Mouse (Mus musculus) olfactory bulb, adult 2 months (tissue): ENCODE results near the gene Rnf115.

Source experiments
- CTCF ChIP-seq: fragments of 200-500 bp; IDR thresholded peaks from 2 replicates; pipeline ENCODE4 v1.5.1; 2012; ENCODE audit warnings: low read depth, mild to moderate bottlenecking, low read length, moderate library complexity; ENCODE audit not compliant: insufficient read depth
- POLR2A ChIP-seq: fragments of 200-500 bp; IDR thresholded peaks from 2 replicates; pipeline ENCODE4 v1.6.1; 2012; ENCODE audit warnings: mild to moderate bottlenecking, low read depth, low read length, moderate library complexity; ENCODE audit not compliant: insufficient read depth

DNA sequence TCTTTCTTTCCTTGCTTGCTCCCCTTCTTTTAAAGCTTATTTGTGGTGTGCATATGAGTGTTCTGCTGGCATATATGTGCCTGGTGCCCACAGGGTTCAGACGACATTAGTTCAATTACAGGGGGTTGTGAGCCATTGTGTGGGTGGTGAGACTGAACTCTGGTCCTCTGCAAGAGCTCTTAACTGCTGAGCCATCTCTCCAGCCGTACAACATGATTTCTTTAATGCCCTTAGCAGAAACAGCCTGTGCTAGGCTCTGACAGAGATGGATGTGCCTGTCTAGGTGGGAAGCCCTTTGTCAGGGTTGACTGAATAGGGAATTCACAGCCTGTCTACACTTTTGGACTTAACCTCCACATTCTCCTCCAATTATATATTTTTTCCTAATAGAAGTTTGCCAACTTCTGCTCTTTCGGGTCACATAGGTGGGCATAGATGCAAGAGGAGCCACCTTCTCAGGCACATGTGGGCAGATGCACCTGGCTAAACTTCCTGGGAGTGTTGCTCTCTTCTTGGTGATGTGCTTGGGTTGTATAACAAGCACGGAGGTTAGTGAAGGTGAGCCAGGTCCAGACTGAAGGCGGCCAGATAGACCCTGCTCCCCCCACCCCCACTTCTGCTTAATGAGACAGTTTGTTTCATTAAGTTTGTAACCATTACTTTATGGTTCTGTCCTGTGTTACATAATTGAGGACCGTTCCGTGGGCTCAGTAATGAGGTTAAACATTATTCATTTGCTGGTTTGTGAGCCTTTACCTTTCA lies 107.3 kb downstream of the Rnf115 start:
- TF ChIP-seq CTCF = no peak
- TF ChIP-seq POLR2A = no peak
